Mouse (Mus musculus): Measurements from ENCODE around the gene Pet100.

DNA sequence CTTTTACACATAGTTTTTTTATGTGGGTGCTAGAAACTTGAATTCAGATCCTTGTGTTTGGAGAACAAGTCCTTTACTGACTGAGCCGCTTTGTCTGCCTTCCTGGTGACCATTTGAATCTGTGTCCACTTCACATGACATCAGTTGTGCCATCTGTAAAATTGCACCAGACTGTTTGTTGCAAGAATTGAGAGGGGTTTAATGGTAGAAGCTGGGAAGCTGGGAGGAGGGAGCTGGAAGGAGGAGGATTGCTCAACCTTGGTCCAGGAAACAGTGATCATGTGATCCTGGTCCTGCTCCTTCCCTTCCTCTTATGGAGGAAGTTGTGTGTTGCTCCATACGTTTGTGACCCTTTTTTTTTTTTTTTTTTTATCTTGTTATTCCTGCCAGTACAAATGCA is 26.9 kb downstream of the Pet100 start:
- no peak for TF ChIP-seq POLR2A (IDR thresholded peaks at IDR 0.05; ENCODE audit: insufficient read length, low read depth)
- no peak for TF ChIP-seq POLR2AphosphoS2 (IDR thresholded peaks at IDR 0.05; ENCODE audit: insufficient read length, low read depth)
